ENCODE assay signal across 15 mouse cellular contexts in the genomic region with DNA sequence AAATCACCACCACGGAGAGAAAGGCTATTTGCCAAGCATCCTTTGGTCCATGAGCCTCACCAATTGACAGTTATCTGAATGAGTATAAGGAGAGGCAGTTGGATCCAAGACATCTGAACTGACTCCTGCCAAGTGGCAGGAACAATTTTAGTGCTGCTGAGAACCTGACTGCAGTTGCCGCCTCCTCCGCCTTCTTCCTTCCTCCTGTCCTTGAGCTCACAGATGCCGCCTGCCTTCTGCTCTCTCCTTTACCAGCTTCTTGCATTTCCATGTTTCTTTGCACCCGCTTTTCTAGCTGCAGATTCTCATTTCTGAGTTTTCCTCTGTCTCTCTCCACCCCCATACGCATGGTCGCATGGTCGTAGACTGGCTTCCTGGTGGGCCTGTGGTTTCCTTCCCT. TPM values are rescaled to one million over a fixed set of nuclear protein-coding genes. Genes with fewer than 3 reads are reported as not detected.
A peak's percentile ranks its signal among the peaks of the same experiment; 100 is the strongest.
DNase-seq lines count a peak whose midpoint lies in the region; ATAC-seq and TF ChIP-seq lines count a peak whose summit lies in the region.
"Had no signal": no experiment of that assay in that cellular context is flagged by ENCODE, and none has a peak within 500 bp of the region (broad histone marks: within the 10 kb centered on the region; RNA-seq: fewer than 3 reads in every experiment).

No protein-coding gene starts in this region.

- no peak overlapping the region for H3K4me3 ChIP-seq in layer of hippocampus, adult 2 months
- H3K4me3 ChIP-seq: limb, embryonic 10.5 days; liver, embryonic 13.5 days; neural tube, embryonic 15.5 days had no signal

- peak; percentile 70 for ATAC-seq in frontal cortex, adult (ENCODE audit: low TSS enrichment)
- ATAC-seq: lung, postnatal 0 days had no signal

- peak overlapping the region; percentile 79 for H3K27ac ChIP-seq in layer of hippocampus, adult 2 months
- H3K27ac ChIP-seq: limb, embryonic 10.5 days; liver, embryonic 13.5 days; neural tube, embryonic 15.5 days had no signal

- DNase-seq in layer of hippocampus, adult 2 months (ENCODE audit: low spot score in 2 of 2), result peak; percentile 50 to 84
- DNase-seq in layer of hippocampus, postnatal 10 days (ENCODE audit: low spot score in 2 of 2), result no peak
- DNase-seq in layer of hippocampus, postnatal 36 days, result peak; percentile 61 to 66
- DNase-seq in right cerebral cortex, postnatal 25 days, result peak; percentile 78
- DNase-seq in gastrocnemius, postnatal 4 days (ENCODE audit: low spot score in 2 of 2), result no peak
- DNase-seq in cerebellum, adult 11 months, result no peak
- DNase-seq: adrenal gland, postnatal 36 days; cerebellum, adult 2 months; heart, adult 11 months; liver, embryonic 13.5 days; thymus, postnatal 36 days had no signal

- no peak for TF ChIP-seq CTCF in layer of hippocampus, adult 2 months (conservative IDR thresholded peaks at IDR 0.05)

RNA-seq across cellular contexts. Expression of a gene that starts 25.5 kb away (rescaled TPM):
- 1 to 10 TPM in 1 of 2 experiments, under 1 TPM in 1; 1.00 to 1.0 TPM for total RNA-seq in layer of hippocampus, adult 2 months (2021)
- 1 to 10 TPM; 2.4 to 2.5 TPM for total RNA-seq in layer of hippocampus, postnatal 10 days (2021)
- total RNA-seq in layer of hippocampus, postnatal 36 days (2021), result 1 to 10 TPM; 1.3 TPM
- not detected for total RNA-seq in gastrocnemius, postnatal 4 days (2021)

Comparison
In these comparisons a context has a peak if more than half of its experiments do, and no peak if none do; other contexts are left out.
1. DNase-seq: peak in layer of hippocampus, adult 2 months (2 of 2), layer of hippocampus, postnatal 36 days (2 of 2) and right cerebral cortex, postnatal 25 days (single experiment); none in layer of hippocampus, postnatal 10 days (0 of 2), gastrocnemius, postnatal 4 days (0 of 2) and cerebellum, adult 11 months (single experiment).